Mouse (Mus musculus) CH12.LX (cell line): ENCODE results near the gene Gosr1. TPM values are rescaled to one million over a fixed set of nuclear protein-coding genes. Genes with fewer than 3 reads are reported as not detected.
A peak's percentile ranks its signal among the peaks of the same experiment; 100 is the strongest.

ENCODE experiments used
- DNase-seq: peaks from one replicate; pipeline ENCODE4 v3.0.0-alpha.2; 2013; ENCODE audit errors: extremely low read depth
- H3K27ac ChIP-seq: 2 replicates; pipeline ENCODE4 v1.5.1; 2012; ENCODE audit warnings: low read depth, mild to moderate bottlenecking, control low read depth, moderate library complexity; ENCODE audit not compliant: insufficient read depth
- H3K27me3 ChIP-seq: replicated peaks from 2 replicates; pipeline ENCODE3; 2012; ENCODE audit warnings: inconsistent platforms
- H3K36me3 ChIP-seq, 2 experiments: replicated peaks in 1 of 2; 2 replicates each; pipeline versions ENCODE3 to v1.6.1; 2012; ENCODE audit warnings: inconsistent platforms in 1 of 2, low read length in 1 of 2, mild to moderate bottlenecking in 1 of 2, mixed read lengths in 1 of 2, moderate library complexity in 1 of 2; ENCODE audit not compliant: control insufficient read depth in 1 of 2, insufficient read depth in 1 of 2
- H3K4me1 ChIP-seq, 2 experiments: 2 replicates each; pipeline ENCODE4 v1.6.1; 2012; ENCODE audit warnings: inconsistent platforms in 1 of 2, moderate library complexity in 1 of 2; ENCODE audit not compliant: insufficient read depth in 2 of 2, control insufficient read depth in 1 of 2
- H3K4me2 ChIP-seq: 2 replicates; pipeline ENCODE4 v1.6.1; 2012; ENCODE audit warnings: low read depth, mild to moderate bottlenecking, control low read depth; ENCODE audit not compliant: poor library complexity, insufficient read depth, severe bottlenecking
- H3K4me3 ChIP-seq, 3 experiments: fragments of 150-350 bp in 1 of 3; sonication (generic) in 1 of 3; replicated peaks in 1 of 3; 2 replicates each; pipeline versions ENCODE3 to v1.5.1; 2011 to 2012; ENCODE audit warnings: low read depth in 2 of 3, low read length in 2 of 3, mild to moderate bottlenecking in 2 of 3, moderate library complexity in 2 of 3, control low read depth in 1 of 3, improper control_type of control experiment in 1 of 3, inconsistent platforms in 1 of 3, mixed read lengths in 1 of 3; ENCODE audit not compliant: poor library complexity in 1 of 3
- H3K79me2 ChIP-seq: replicated peaks from 2 replicates; pipeline ENCODE4 v1.6.1; 2012; ENCODE audit warnings: mild to moderate bottlenecking, moderate library complexity; ENCODE audit not compliant: control insufficient read depth, poor library complexity, insufficient read depth, severe bottlenecking; ENCODE audit errors: extremely low read depth
- H3K9ac ChIP-seq: 2 replicates; pipeline ENCODE4 v1.6.1; 2012; ENCODE audit warnings: low read depth, mild to moderate bottlenecking, control low read depth, moderate library complexity; ENCODE audit not compliant: insufficient read depth
- H3K9me3 ChIP-seq: replicated peaks from 2 replicates; pipeline ENCODE3; 2012; ENCODE audit warnings: low read length, inconsistent platforms, mixed read lengths
- BHLHE40 ChIP-seq: IDR thresholded peaks from 2 replicates; pipeline ENCODE4 v1.6.1; 2011; ENCODE audit warnings: mild to moderate bottlenecking, low read depth, low read length, improper control_type of control experiment
- CHD1 ChIP-seq: IDR thresholded peaks from 2 replicates; pipeline ENCODE4 v1.6.1; 2012; ENCODE audit warnings: low read depth, low read length, improper control_type of control experiment, inconsistent platforms
- CHD2 ChIP-seq: IDR thresholded peaks from 2 replicates; pipeline ENCODE4 v1.6.1; 2011; ENCODE audit warnings: low read length, improper control_type of control experiment
- CTCF ChIP-seq, 2 experiments: IDR thresholded peaks in 1 of 2; conservative IDR thresholded peaks in 1 of 2; 2 replicates each; pipeline ENCODE4 v1.5.1; 2011 to 2012; ENCODE audit warnings: low read depth in 2 of 2, low read length in 2 of 2, improper control_type of control experiment in 1 of 2, inconsistent platforms in 1 of 2, mild to moderate bottlenecking in 1 of 2, moderate library complexity in 1 of 2
- E2F4 ChIP-seq: IDR thresholded peaks from 2 replicates; pipeline ENCODE4 v1.6.1; 2011; ENCODE audit warnings: low read depth, low read length, improper control_type of control experiment; ENCODE audit not compliant: insufficient replicate concordance
- ELF1 ChIP-seq: IDR thresholded peaks from 2 replicates; pipeline ENCODE4 v1.6.1; 2014; ENCODE audit warnings: low read depth, mild to moderate bottlenecking, inconsistent platforms, low read length, improper control_type of control experiment
- EP300 ChIP-seq: IDR thresholded peaks from 2 replicates; pipeline ENCODE4 v1.6.1; 2011; ENCODE audit warnings: low read length, improper control_type of control experiment
- ETS1 ChIP-seq: conservative IDR thresholded peaks from 2 replicates; pipeline ENCODE4 v1.6.1; 2012; ENCODE audit warnings: low read depth, mild to moderate bottlenecking, inconsistent platforms, low read length, improper control_type of control experiment, moderate library complexity
- HCFC1 ChIP-seq: IDR thresholded peaks from 2 replicates; pipeline ENCODE4 v1.6.1; 2012; ENCODE audit warnings: low read depth, mild to moderate bottlenecking, inconsistent platforms, low read length, improper control_type of control experiment
- IRF4 ChIP-seq: IDR thresholded peaks from 2 replicates; pipeline ENCODE4 v1.6.1; 2014; ENCODE audit warnings: low read depth, mild to moderate bottlenecking, inconsistent platforms, low read length, improper control_type of control experiment
- MAFK ChIP-seq: IDR thresholded peaks from 2 replicates; pipeline ENCODE4 v1.6.1; 2011; ENCODE audit warnings: low read length, improper control_type of control experiment; ENCODE audit not compliant: insufficient replicate concordance
- MAX ChIP-seq: IDR thresholded peaks from 2 replicates; pipeline ENCODE4 v1.6.1; 2011; ENCODE audit warnings: low read length, improper control_type of control experiment
- MAZ ChIP-seq: IDR thresholded peaks from 2 replicates; pipeline ENCODE4 v1.6.1; 2012; ENCODE audit warnings: low read depth, mild to moderate bottlenecking, inconsistent platforms, low read length, improper control_type of control experiment, moderate library complexity
- MEF2A ChIP-seq: IDR thresholded peaks from 2 replicates; pipeline ENCODE4 v1.6.1; 2014; ENCODE audit warnings: low read depth, mild to moderate bottlenecking, inconsistent platforms, low read length, improper control_type of control experiment, borderline replicate concordance
- MXI1 ChIP-seq: IDR thresholded peaks from 2 replicates; pipeline ENCODE4 v1.6.1; 2011; ENCODE audit warnings: mild to moderate bottlenecking, low read depth, low read length, improper control_type of control experiment
- MYC ChIP-seq: IDR thresholded peaks from 2 replicates; pipeline ENCODE4 v1.6.1; 2011; ENCODE audit warnings: low read depth, mild to moderate bottlenecking, improper control_type of control experiment, low read length
- NELFE ChIP-seq: IDR thresholded peaks from 2 replicates; pipeline ENCODE4 v1.6.1; 2011; ENCODE audit warnings: low read depth, low read length, improper control_type of control experiment
- NRF1 ChIP-seq: IDR thresholded peaks from 2 replicates; pipeline ENCODE4 v1.6.1; 2014; ENCODE audit warnings: low read depth, mild to moderate bottlenecking, inconsistent platforms, low read length, improper control_type of control experiment, moderate library complexity
- POLR2A ChIP-seq: IDR thresholded peaks from 2 replicates; pipeline ENCODE4 v1.6.1; 2011; ENCODE audit warnings: low read depth, mild to moderate bottlenecking, improper control_type of control experiment, low read length
- POLR2AphosphoS2 ChIP-seq: IDR thresholded peaks from 2 replicates; pipeline ENCODE4 v1.6.1; 2011; ENCODE audit warnings: low read depth, low read length, improper control_type of control experiment
- RAD21 ChIP-seq: IDR thresholded peaks from 2 replicates; pipeline ENCODE4 v1.6.1; 2011; ENCODE audit warnings: low read depth, mild to moderate bottlenecking, low read length, improper control_type of control experiment, moderate library complexity
- RCOR1 ChIP-seq: conservative IDR thresholded peaks from 2 replicates; pipeline ENCODE4 v1.6.1; 2012; ENCODE audit warnings: low read depth, mild to moderate bottlenecking, inconsistent platforms, low read length, improper control_type of control experiment
- SIN3A ChIP-seq: IDR thresholded peaks from 2 replicates; pipeline ENCODE4 v1.6.1; 2012; ENCODE audit warnings: low read length, improper control_type of control experiment, inconsistent platforms
- SMC3 ChIP-seq: IDR thresholded peaks from 2 replicates; pipeline ENCODE4 v1.6.1; 2011; ENCODE audit warnings: low read depth, low read length, improper control_type of control experiment
- TBP ChIP-seq: conservative IDR thresholded peaks from 2 replicates; pipeline ENCODE4 v1.6.1; 2011; ENCODE audit warnings: low read depth, low read length, improper control_type of control experiment
- TCF12 ChIP-seq: IDR thresholded peaks from 2 replicates; pipeline ENCODE4 v1.6.1; 2014; ENCODE audit warnings: low read depth, mild to moderate bottlenecking, inconsistent platforms, low read length, improper control_type of control experiment
- UBTF ChIP-seq: IDR thresholded peaks from 2 replicates; pipeline ENCODE4 v1.6.1; 2012; ENCODE audit warnings: low read depth, mild to moderate bottlenecking, inconsistent platforms, low read length, improper control_type of control experiment, moderate library complexity
- USF1 ChIP-seq: IDR thresholded peaks from 2 replicates; pipeline ENCODE4 v1.6.1; 2014; ENCODE audit warnings: low read depth, mild to moderate bottlenecking, inconsistent platforms, low read length, improper control_type of control experiment
- ZKSCAN1 ChIP-seq: IDR thresholded peaks from 2 replicates; pipeline ENCODE4 v1.6.1; 2012; ENCODE audit warnings: low read depth, inconsistent platforms, low read length, improper control_type of control experiment, borderline replicate concordance
- ZMIZ1 ChIP-seq: IDR thresholded peaks from 2 replicates; pipeline ENCODE4 v1.6.1; 2012; ENCODE audit warnings: low read depth, mild to moderate bottlenecking, inconsistent platforms, low read length, improper control_type of control experiment
- ZNF384 ChIP-seq: IDR thresholded peaks from 2 replicates; pipeline ENCODE4 v1.6.1; 2012; ENCODE audit warnings: low read depth, low read length, improper control_type of control experiment, inconsistent platforms
- dilution Hi-C: fragments of 300-500 bp; cut with MboI; formaldehyde crosslinking; loops from 2 replicates; pipeline ENCODE4 v1.14.3; 2020; ENCODE audit warnings: low sequenced_read_pairs; ENCODE audit not compliant: extremely low pct_unique_long_range_greater_than_20kb, extremely low pct_ligation_motif_present
- in situ Hi-C: fragments of 300-500 bp; cut with MboI; formaldehyde crosslinking; loops from 3 replicates; pipeline ENCODE4 v1.14.3; 2019; ENCODE audit warnings: low sequenced_read_pairs, low pct_ligation_motif_present, low pct_unique_long_range_greater_than_20kb, mixed read lengths
- polyA plus RNA-seq: library from polyadenylated mRNA; unstranded; fragments of >175 nt; gene quantifications from 2 replicates; pipeline ENCODE4 v1.2.1, GENCODE M21; 2012; ENCODE audit warnings: low read depth; ENCODE audit not compliant: insufficient read length
- total RNA-seq, 2 experiments: library from RNA; depleted of rRNA; stranded (reverse); fragments of 300-350 nt in 1 of 2; fragments of >200 nt in 1 of 2; gene quantifications; 2 replicates each; pipeline ENCODE4 v1.2.3; 2012 to 2014

Gosr1 gene
- total and polyA plus RNA-seq, 3 experiments = 21.2 to 46.6 (median 40.2) TPM

DNA sequence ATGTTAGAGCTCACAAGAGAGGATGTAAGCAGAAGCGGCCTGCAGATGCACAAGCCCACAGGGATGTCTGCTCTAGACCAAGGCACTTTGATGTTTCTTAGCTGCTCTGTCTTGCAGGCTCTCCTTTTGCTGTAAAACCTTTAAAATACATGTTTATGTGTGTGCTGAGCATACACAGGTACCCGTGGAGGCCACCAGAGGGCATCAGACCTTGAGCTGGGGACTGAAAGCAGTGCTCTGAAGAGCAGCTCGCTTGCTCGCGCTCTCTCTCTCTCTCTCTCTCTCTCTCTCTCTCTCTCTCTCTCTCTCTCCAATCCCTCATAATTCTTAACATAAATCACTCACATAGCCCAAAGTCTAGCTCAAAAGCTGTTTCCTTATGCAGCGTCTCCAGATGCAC is 24.3 kb downstream of the Gosr1 start:
- in situ Hi-C loops = no loop called here
- Histone ChIP-seq H3K36me3 (peaks cover 31 to 84% of the 10 kb centered on the region in 2 experiments), H3K4me3 (no peak overlapping the region), H3K4me1 (peaks cover 13 to 24% of the 10 kb centered on the region in 2 experiments), H3K27me3 (no peaks in the 10 kb centered on the region), H3K27ac (no peak overlapping the region), H3K9ac (no peak overlapping the region), H3K9me3 (no peaks in the 10 kb centered on the region), H3K79me2 (no peaks in the 10 kb centered on the region), H3K4me2 (no peak overlapping the region)
- peak; percentile 48 for DNase-seq
- TF ChIP-seq SMC3 (peak; percentile 61), CTCF (conservative IDR thresholded peaks at IDR 0.05 in 1 of 2, IDR thresholded peaks at IDR 0.05 in 1 of 2; ENCODE audit: low read depth in 2 of 2, low read length in 2 of 2) (peak; percentile 42 to 71), TBP (no peak), POLR2AphosphoS2 (no peak), MYC (no peak), RAD21 (peak; percentile 20), SIN3A (no peak), ETS1 (no peak), ZMIZ1 (no peak), EP300 (no peak), MXI1 (no peak), MEF2A (no peak), TCF12 (no peak), BHLHE40 (no peak), CHD1 (no peak)
- dilution Hi-C loops = no loop called here

DNA sequence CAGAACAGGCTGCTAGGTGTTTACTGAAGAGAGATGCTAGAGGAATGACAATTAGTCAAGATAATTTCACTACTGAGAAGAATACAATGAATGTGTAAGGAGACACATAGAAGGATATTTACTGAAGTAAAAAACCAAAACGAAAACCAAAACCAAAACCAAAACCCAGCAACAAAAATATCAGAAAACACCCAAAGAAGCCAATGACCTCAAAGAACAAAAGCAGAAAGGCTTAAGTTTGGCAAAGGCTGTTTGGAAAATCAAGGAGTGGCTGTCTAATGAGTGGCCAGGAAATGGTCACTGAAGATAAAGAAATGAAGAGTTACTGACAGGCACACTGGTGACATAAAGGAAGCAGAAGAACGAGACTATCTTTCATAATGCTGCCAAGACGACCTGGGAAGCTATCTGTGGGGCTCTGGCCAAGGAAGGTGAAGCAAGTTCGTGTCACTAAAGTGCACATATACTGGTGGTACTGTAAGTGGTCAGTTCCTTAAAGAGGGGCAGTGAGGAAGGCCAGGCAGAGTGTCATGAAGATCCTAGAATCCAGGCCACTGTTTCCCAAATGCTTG is 27.5 kb downstream of the Gosr1 start:
- Histone ChIP-seq H3K9ac (peak overlapping the region; percentile 27; the same call in 1 of the 2 replicates), H3K27me3 (no peaks in the 10 kb centered on the region), H3K4me1 (peaks cover 13 to 24% of the 10 kb centered on the region in 2 experiments), H3K4me2 (peak overlapping the region; percentile 93), H3K4me3 (peak overlapping the region in 1 of 3 experiments; percentile 6), H3K79me2 (no peaks in the 10 kb centered on the region), H3K27ac (peak overlapping the region; percentile 91), H3K36me3 (peaks cover 32 to 85% of the 10 kb centered on the region in 2 experiments), H3K9me3 (no peaks in the 10 kb centered on the region)
- dilution Hi-C loops (no loop called here), in situ Hi-C loops (no loop called here)
- no peak for DNase-seq
- no peak for TF ChIP-seq MXI1
- no peak for TF ChIP-seq ZNF384
- TF ChIP-seq HCFC1 = no peak
- TF ChIP-seq CHD2 = no peak
- TF ChIP-seq RCOR1 = no peak
- no peak for TF ChIP-seq POLR2AphosphoS2
- no peak for TF ChIP-seq MAFK
- TF ChIP-seq ZMIZ1 = no peak
- no peak for TF ChIP-seq POLR2A
- no peak for TF ChIP-seq CTCF (conservative IDR thresholded peaks at IDR 0.05 in 1 of 2, IDR thresholded peaks at IDR 0.05 in 1 of 2; ENCODE audit: low read depth in 2 of 2, low read length in 2 of 2)
- TF ChIP-seq TCF12 = no peak
- no peak for TF ChIP-seq BHLHE40
- peak; percentile 46; the same call in 1 of the 2 replicates for TF ChIP-seq EP300
- no peak for TF ChIP-seq ZKSCAN1
- no peak; the same call in 1 of the 2 replicates for TF ChIP-seq SIN3A
- no peak for TF ChIP-seq SMC3
- TF ChIP-seq IRF4 = peak; percentile 62
- no peak for TF ChIP-seq NRF1
- TF ChIP-seq CHD1 = no peak; the same call in 1 of the 2 replicates
- no peak for TF ChIP-seq MAZ
- TF ChIP-seq MAX = no peak
- no peak for TF ChIP-seq ELF1
- no peak for TF ChIP-seq UBTF
- no peak for TF ChIP-seq USF1
- TF ChIP-seq NELFE = no peak
- 0 out of 2 replicates have a peak, but pooled peaks have one; percentile 16 for TF ChIP-seq MEF2A
- TF ChIP-seq TBP = no peak
- TF ChIP-seq E2F4 = no peak
